Mouse (Mus musculus) intestine, embryonic 14.5 days (tissue): ENCODE results near the gene Ankmy2. TPM values are rescaled to one million over a fixed set of nuclear protein-coding genes. Genes with fewer than 3 reads are reported as not detected.

Experiments used
- polyA plus RNA-seq: library from polyadenylated mRNA; unstranded; fragments of >200 nt; fragmentation: Nextera tagmentation; extraction: Ambion mirVana; gene quantifications from 2 replicates; pipeline ENCODE4 v1.2.1, GENCODE M21; 2014

Ankmy2 gene
- polyA plus RNA-seq, 1 experiment from 2014 or later, result 38.8 TPM

Other genes starting within 250 kb of the Ankmy2 start
- gene Agr3, start 231.5 kb upstream of the Ankmy2 start, polyA plus RNA-seq, result not detected in 2 replicates
- gene Agr2, start 164.2 kb upstream of the Ankmy2 start, polyA plus RNA-seq, result 33.5 and 64.9 TPM in 2 replicates
- gene Tspan13, start 114.6 kb upstream of the Ankmy2 start, polyA plus RNA-seq, result 90.6 and 97.3 TPM in 2 replicates
- 235 and 249 TPM in 2 replicates for gene Bzw2, start 966 bp downstream of the Ankmy2 start, polyA plus RNA-seq
- not detected in 2 replicates for gene Lrrc72, start 96.3 kb downstream of the Ankmy2 start, polyA plus RNA-seq
- 4.6 and 5.3 TPM in 2 replicates for gene Sostdc1, start 157.0 kb downstream of the Ankmy2 start, polyA plus RNA-seq
- 12.5 and 13.4 TPM in 2 replicates for gene Ispd, start 224.3 kb downstream of the Ankmy2 start, polyA plus RNA-seq
- gene D630036H23Rik, start 225.1 kb downstream of the Ankmy2 start, polyA plus RNA-seq, result 1.9 and 3.2 TPM in 2 replicates